Mouse (Mus musculus): ENCODE measurements around the gene Hint1. TPM values are rescaled to one million over a fixed set of nuclear protein-coding genes. Genes with fewer than 3 reads are reported as not detected.
A peak's percentile ranks its signal among the peaks of the same experiment; 100 is the strongest.

The Hint1 gene
- total and polyA plus RNA-seq, 2 experiments from 2014 or later: 779 to 923 TPM

- H3K4me1 ChIP-seq (ENCODE audit: control insufficient read depth, insufficient read depth): peaks cover 15% of the 10 kb centered on the region
- ATAC-seq (ENCODE audit: insufficient read depth, low read depth) (no peak), DNase-seq (ENCODE audit: low spot score) (no peak)
- no peaks in the 10 kb centered on the region for H3K9me3 ChIP-seq (replicated peaks; ENCODE audit: control insufficient read depth, low read length)
- H3K27ac ChIP-seq (ENCODE audit: low read depth): peak overlapping the region; percentile 55
- H3K27me3 ChIP-seq (ENCODE audit: control insufficient read depth, insufficient read depth, low read length): no peaks in the 10 kb centered on the region
- 43% methylated on average over 4 of the region's 4 CpGs for WGBS
- no peak overlapping the region for H3K4me3 ChIP-seq (ENCODE audit: low read depth, low read length)
- no peak overlapping the region for H3K4me2 ChIP-seq (ENCODE audit: low read depth, low read length)
- H3K36me3 ChIP-seq (replicated peaks; ENCODE audit: control insufficient read depth, insufficient read depth, low read length): peaks cover 35% of the 10 kb centered on the region
- no peak overlapping the region for H3K9ac ChIP-seq (replicated peaks; ENCODE audit: low read depth, low read length)
- TF ChIP-seq CTCF (IDR thresholded peaks at IDR 0.05; ENCODE audit: low read depth) (no peak), EP300 (IDR thresholded peaks at IDR 0.05; ENCODE audit: low read depth) (no peak)
Observed at GRCm38 (mm10) chr11:54906466-54906865, 40.3 kb downstream of the Hint1 start.

GRCm38 (mm10) chr11:54907259-54907658 is 41.1 kb downstream of the Hint1 start:
- no peak overlapping the region for H3K4me3 ChIP-seq (ENCODE audit: low read depth, low read length)
- H3K4me2 ChIP-seq (ENCODE audit: low read depth, low read length): no peak overlapping the region
- 92% methylated on average over 5 of the region's 5 CpGs for WGBS
- H3K36me3 ChIP-seq (replicated peaks; ENCODE audit: control insufficient read depth, insufficient read depth, low read length): peaks cover 42% of the 10 kb centered on the region
- peaks cover 15% of the 10 kb centered on the region for H3K4me1 ChIP-seq (ENCODE audit: control insufficient read depth, insufficient read depth)
- H3K27me3 ChIP-seq (ENCODE audit: control insufficient read depth, insufficient read depth, low read length): no peaks in the 10 kb centered on the region
- no peak for TF ChIP-seq CTCF (IDR thresholded peaks at IDR 0.05; ENCODE audit: low read depth)
- TF ChIP-seq EP300 (IDR thresholded peaks at IDR 0.05; ENCODE audit: low read depth): no peak
- H3K27ac ChIP-seq (ENCODE audit: low read depth): no peak overlapping the region
- H3K9me3 ChIP-seq (replicated peaks; ENCODE audit: control insufficient read depth, low read length): no peaks in the 10 kb centered on the region
- no peak for DNase-seq (ENCODE audit: low spot score)
- no peak overlapping the region for H3K9ac ChIP-seq (replicated peaks; ENCODE audit: low read depth, low read length)
- no peak for ATAC-seq (ENCODE audit: insufficient read depth, low read depth)

GRCm38 (mm10) chr11:54909273-54909672 is 43.1 kb downstream of the Hint1 start:
- no peak overlapping the region for H3K27ac ChIP-seq (ENCODE audit: low read depth)
- H3K36me3 ChIP-seq (replicated peaks; ENCODE audit: control insufficient read depth, insufficient read depth, low read length): peaks cover 57% of the 10 kb centered on the region
- DNase-seq (ENCODE audit: low spot score) (no peak), ATAC-seq (ENCODE audit: insufficient read depth, low read depth) (no peak)
- H3K4me1 ChIP-seq (ENCODE audit: control insufficient read depth, insufficient read depth): peaks cover 9% of the 10 kb centered on the region
- no peak overlapping the region for H3K9ac ChIP-seq (replicated peaks; ENCODE audit: low read depth, low read length)
- WGBS: 86% methylated on average over 11 of the region's 11 CpGs
- H3K4me2 ChIP-seq (ENCODE audit: low read depth, low read length): no peak overlapping the region
- no peaks in the 10 kb centered on the region for H3K27me3 ChIP-seq (ENCODE audit: control insufficient read depth, insufficient read depth, low read length)
- H3K4me3 ChIP-seq (ENCODE audit: low read depth, low read length): no peak overlapping the region
- no peaks in the 10 kb centered on the region for H3K9me3 ChIP-seq (replicated peaks; ENCODE audit: control insufficient read depth, low read length)
- TF ChIP-seq EP300 (IDR thresholded peaks at IDR 0.05; ENCODE audit: low read depth) (no peak), CTCF (IDR thresholded peaks at IDR 0.05; ENCODE audit: low read depth) (no peak)

- no peaks in the 10 kb centered on the region for H3K9me3 ChIP-seq (replicated peaks; ENCODE audit: control insufficient read depth, low read length)
- WGBS: 83% methylated on average over 12 of the region's 12 CpGs
- H3K36me3 ChIP-seq (replicated peaks; ENCODE audit: control insufficient read depth, insufficient read depth, low read length): peaks cover 66% of the 10 kb centered on the region
Observed at GRCm38 (mm10) chr11:54910081-54910665, 44.0 kb downstream of the Hint1 start.

GRCm38 (mm10) chr11:54911201-54911600 is 45.0 kb downstream of the Hint1 start:
- no peak overlapping the region for H3K4me3 ChIP-seq (ENCODE audit: low read depth, low read length)
- ATAC-seq (ENCODE audit: insufficient read depth, low read depth) (no peak), DNase-seq (ENCODE audit: low spot score) (no peak)
- H3K27me3 ChIP-seq (ENCODE audit: control insufficient read depth, insufficient read depth, low read length): no peaks in the 10 kb centered on the region
- H3K9ac ChIP-seq (replicated peaks; ENCODE audit: low read depth, low read length): no peak overlapping the region
- H3K27ac ChIP-seq (ENCODE audit: low read depth): no peak overlapping the region
- 88% methylated on average over 3 of the region's 3 CpGs for WGBS
- peaks cover 3% of the 10 kb centered on the region; the same call in 1 of the 2 replicates for H3K4me1 ChIP-seq (ENCODE audit: control insufficient read depth, insufficient read depth)
- no peaks in the 10 kb centered on the region for H3K9me3 ChIP-seq (replicated peaks; ENCODE audit: control insufficient read depth, low read length)
- TF ChIP-seq CTCF (IDR thresholded peaks at IDR 0.05; ENCODE audit: low read depth): no peak
- TF ChIP-seq EP300 (IDR thresholded peaks at IDR 0.05; ENCODE audit: low read depth): no peak
- peaks cover 76% of the 10 kb centered on the region for H3K36me3 ChIP-seq (replicated peaks; ENCODE audit: control insufficient read depth, insufficient read depth, low read length)
- H3K4me2 ChIP-seq (ENCODE audit: low read depth, low read length): no peak overlapping the region

More at GRCm38 (mm10) chr11:54910081-54910665, 44.0 kb downstream of the Hint1 start:
- DNase-seq (ENCODE audit: low spot score): no peak
- Histone ChIP-seq H3K27me3 (ENCODE audit: control insufficient read depth, insufficient read depth, low read length) (no peaks in the 10 kb centered on the region), H3K9ac (replicated peaks; ENCODE audit: low read depth, low read length) (no peak overlapping the region), H3K27ac (ENCODE audit: low read depth) (no peak overlapping the region), H3K4me2 (ENCODE audit: low read depth, low read length) (no peak overlapping the region), H3K4me1 (ENCODE audit: control insufficient read depth, insufficient read depth) (peaks cover 9% of the 10 kb centered on the region), H3K4me3 (ENCODE audit: low read depth, low read length) (no peak overlapping the region)
- no peak for ATAC-seq (ENCODE audit: insufficient read depth, low read depth)
- TF ChIP-seq CTCF (IDR thresholded peaks at IDR 0.05; ENCODE audit: low read depth) (no peak), EP300 (IDR thresholded peaks at IDR 0.05; ENCODE audit: low read depth) (no peak)

All from heart, postnatal 0 days (tissue).